Mouse (Mus musculus) kidney, embryonic 14.5 days (tissue): Measurements from ENCODE around the gene Parp1. TPM values are rescaled to one million over a fixed set of nuclear protein-coding genes. Genes with fewer than 3 reads are reported as not detected.
A peak's percentile ranks its signal among the peaks of the same experiment; 100 is the strongest.

Experiments
- ATAC-seq: fragments of 200-750 bp; cut with Nextera tagmentation; 2 replicates; pipeline ENCODE4 v1.8.0; 2017; ENCODE audit warnings: moderate number of reproducible peaks, mild to moderate bottlenecking, moderate TSS enrichment, moderate library complexity; ENCODE audit not compliant: low FRiP score, low TSS enrichment
- H3K27ac ChIP-seq: fragments of 300-500 bp; sonication (generic); 2 replicates; pipeline ENCODE4 v1.5.1; 2014; ENCODE audit warnings: low read depth, mild to moderate bottlenecking, low read length, moderate library complexity, mixed read lengths
- H3K27me3 ChIP-seq: fragments of 300-500 bp; sonication (generic); 2 replicates; pipeline ENCODE4 v1.6.1; 2014; ENCODE audit warnings: mild to moderate bottlenecking, low read length; ENCODE audit not compliant: control insufficient read depth, insufficient read depth
- H3K36me3 ChIP-seq: fragments of 300-500 bp; sonication (generic); 2 replicates; pipeline ENCODE4 v1.6.1; 2014; ENCODE audit warnings: low read length, mixed read lengths; ENCODE audit not compliant: control insufficient read depth, insufficient read depth
- H3K4me1 ChIP-seq: fragments of 300-500 bp; sonication (generic); 2 replicates; pipeline ENCODE4 v1.6.1; 2014; ENCODE audit warnings: low read length, mixed read lengths; ENCODE audit not compliant: control insufficient read depth, insufficient read depth
- H3K4me2 ChIP-seq: fragments of 300-500 bp; sonication (generic); replicated peaks from 2 replicates; pipeline ENCODE4 v1.6.1; 2014; ENCODE audit warnings: low read depth, mild to moderate bottlenecking, low read length
- H3K4me3 ChIP-seq: fragments of 300-500 bp; sonication (generic); 2 replicates; pipeline ENCODE4 v1.5.1; 2014; ENCODE audit warnings: mild to moderate bottlenecking, low read length
- H3K9ac ChIP-seq: fragments of 300-500 bp; sonication (generic); 2 replicates; pipeline ENCODE4 v1.6.1; 2014; ENCODE audit warnings: low read depth, mild to moderate bottlenecking, low read length, moderate library complexity
- H3K9me3 ChIP-seq: fragments of 300-500 bp; sonication (generic); 2 replicates; pipeline ENCODE4 v1.6.1; 2016; ENCODE audit warnings: low read length; ENCODE audit not compliant: control insufficient read depth
- WGBS: fragments of 180-500 bp; shearing (Covaris S2); extraction: QIAGEN DNeasy Blood & Tissue Kit; methylation state at CpG from one replicate; pipeline ENCODE4 v1.1.7; 2014; 5-methylcytosine and 5-hydroxymethylcytosine counted together
- microRNA-seq: library from miRNA; unstranded; fragments of <30 nt; microRNA quantifications from one replicate; pipeline ENCODE4, GENCODE M21; 2016
- polyA plus RNA-seq: library from polyadenylated mRNA; unstranded; fragments of >200 nt; fragmentation: Nextera tagmentation; extraction: Ambion mirVana; gene quantifications from 2 replicates; pipeline ENCODE4 v1.2.1, GENCODE M21; 2014

Parp1 gene
- polyA plus RNA-seq, 1 experiment from 2014 or later: 165 TPM

GRCm38 (mm10) chr1:180639416-180640401 is 71.0 kb downstream of the Parp1 start:
- no peaks in the 10 kb centered on the region; the same call in 1 of the 2 replicates for H3K9me3 ChIP-seq
- no peaks in the 10 kb centered on the region for H3K27me3 ChIP-seq
- peak overlapping the region; percentile 98 for H3K4me3 ChIP-seq
- peak overlapping the region; percentile 99 for H3K9ac ChIP-seq
- ATAC-seq: no peak
- H3K27ac ChIP-seq: peak overlapping the region; percentile 95; the same call in 1 of the 2 replicates
- WGBS: 42% methylated on average over 10 of the region's 10 CpGs
- peak overlapping the region; percentile 76 for H3K4me2 ChIP-seq
- peaks cover 19% of the 10 kb centered on the region; the same call in 1 of the 2 replicates for H3K4me1 ChIP-seq
- peaks cover 3% of the 10 kb centered on the region; the same call in 1 of the 2 replicates for H3K36me3 ChIP-seq

- ATAC-seq: peak; percentile 48
- Histone ChIP-seq H3K9me3 (no peaks in the 10 kb centered on the region; the same call in 1 of the 2 replicates), H3K4me3 (peak overlapping the region; percentile 98), H3K9ac (peak overlapping the region; percentile 99), H3K36me3 (peaks cover 3% of the 10 kb centered on the region; the same call in 1 of the 2 replicates), H3K4me1 (peaks cover 19% of the 10 kb centered on the region), H3K27ac (peak overlapping the region; percentile 95), H3K27me3 (no peaks in the 10 kb centered on the region), H3K4me2 (peak overlapping the region; percentile 76)
- under 1% methylated on average over 57 of the region's 61 CpGs for WGBS
Measured at GRCm38 (mm10) chr1:180640605-180641125, 71.9 kb downstream of the Parp1 start.

- peak; percentile 92 for ATAC-seq
- 0% methylated on average over 41 of the region's 47 CpGs for WGBS
- Histone ChIP-seq H3K9ac (peak within 1 kb of the TSS; percentile 99), H3K4me3 (peak within 1 kb of the TSS; percentile 98), H3K27me3 (no peaks in the 10 kb centered on the region), H3K36me3 (peaks cover 3% of the 10 kb centered on the region; the same call in 1 of the 2 replicates), H3K9me3 (no peaks in the 10 kb centered on the region; the same call in 1 of the 2 replicates), H3K27ac (peak within 1 kb of the TSS; percentile 95), H3K4me1 (peaks cover 19% of the 10 kb centered on the region), H3K4me2 (peak within 1 kb of the TSS; percentile 78)
Measured at GRCm38 (mm10) chr1:180641137-180641517, 72.4 kb downstream of the Parp1 start, which contains the start of gene Lin9. Gene Lin9, plus strand, starts transcription at chr1:180641150.

- WGBS: 3% methylated on average over 50 of the region's 50 CpGs
- Histone ChIP-seq H3K9me3 (no peaks in the 10 kb centered on the region; the same call in 1 of the 2 replicates), H3K27ac (peak overlapping the region; percentile 95), H3K36me3 (peaks cover 3% of the 10 kb centered on the region; the same call in 1 of the 2 replicates), H3K9ac (peak overlapping the region; percentile 99), H3K4me1 (peaks cover 19% of the 10 kb centered on the region), H3K4me3 (peak overlapping the region; percentile 98), H3K27me3 (no peaks in the 10 kb centered on the region), H3K4me2 (peak overlapping the region; percentile 78)
- peak; percentile 63 for ATAC-seq
Measured at GRCm38 (mm10) chr1:180641518-180642227, 72.9 kb downstream of the Parp1 start.

- H3K4me3 ChIP-seq: peak overlapping the region; percentile 98
- peaks cover 19% of the 10 kb centered on the region for H3K4me1 ChIP-seq
- no peak overlapping the region for H3K27ac ChIP-seq
- WGBS: 79% methylated on average over 8 of the region's 8 CpGs
- ATAC-seq: no peak
- H3K9ac ChIP-seq: peak overlapping the region; percentile 99
- H3K27me3 ChIP-seq: no peaks in the 10 kb centered on the region
- H3K4me2 ChIP-seq: peak overlapping the region; percentile 78
- no peaks in the 10 kb centered on the region; the same call in 1 of the 2 replicates for H3K9me3 ChIP-seq
- peaks cover 3% of the 10 kb centered on the region; the same call in 1 of the 2 replicates for H3K36me3 ChIP-seq
Measured at GRCm38 (mm10) chr1:180642228-180642564, 73.5 kb downstream of the Parp1 start.

Small RNAs within 50 kb of the gene (microRNA-seq; reads per million reads assigned to microRNA genes)
- not detected for gene Mir6904

Other genes with a start within 250 kb of the Parp1 start
- 7.3 and 7.7 TPM in 2 replicates for gene Itpkb, start 238.4 kb upstream of the Parp1 start, polyA plus RNA-seq
- 1.7 and 1.8 TPM in 2 replicates for gene Stum, start 85.4 kb upstream of the Parp1 start, polyA plus RNA-seq
- 19.3 and 22.0 TPM in 2 replicates for gene Lin9, start 72.2 kb downstream of the Parp1 start, polyA plus RNA-seq
- gene Mixl1, start 128.1 kb downstream of the Parp1 start, polyA plus RNA-seq: 0.36 and 0.47 TPM in 2 replicates
- gene Acbd3, start 157.1 kb downstream of the Parp1 start, polyA plus RNA-seq: 18.8 and 28.0 TPM in 2 replicates
- gene H3f3a, start 245.0 kb downstream of the Parp1 start, polyA plus RNA-seq: 2,845 and 3,531 TPM in 2 replicates